Mouse (Mus musculus) neural tube, embryonic 11.5 days (tissue): ENCODE measurements around the gene Vmn1r215. TPM values are rescaled to one million over a fixed set of nuclear protein-coding genes. Genes with fewer than 3 reads are reported as not detected.

Experiments used
- polyA plus RNA-seq: library from polyadenylated mRNA; unstranded; fragments of >200 nt; fragmentation: Nextera tagmentation; extraction: Ambion mirVana; gene quantifications from 2 replicates; pipeline ENCODE4 v1.2.1, GENCODE M21; 2014

The Vmn1r215 gene
- polyA plus RNA-seq, 1 experiment from 2014 or later = not detected

Other genes starting within 250 kb of the Vmn1r215 start
- not detected in 2 replicates for gene Vmn1r210, start 236.7 kb upstream of the Vmn1r215 start, polyA plus RNA-seq
- gene Vmn1r211, start 210.5 kb upstream of the Vmn1r215 start, polyA plus RNA-seq = not detected in 2 replicates
- not detected in 2 replicates for gene Vmn1r212, start 183.8 kb upstream of the Vmn1r215 start, polyA plus RNA-seq
- not detected in 2 replicates for gene Vmn1r213, start 60.4 kb upstream of the Vmn1r215 start, polyA plus RNA-seq
- not detected in 2 replicates for gene Vmn1r214, start 37.6 kb upstream of the Vmn1r215 start, polyA plus RNA-seq
- gene Vmn1r217, start 50.2 kb downstream of the Vmn1r215 start, polyA plus RNA-seq = not detected in 2 replicates
- gene Vmn1r218, start 65.1 kb downstream of the Vmn1r215 start, polyA plus RNA-seq = not detected in 2 replicates
- gene Vmn1r219, start 91.3 kb downstream of the Vmn1r215 start, polyA plus RNA-seq = not detected in 2 replicates
- gene Vmn1r220, start 120.0 kb downstream of the Vmn1r215 start, polyA plus RNA-seq = not detected in 2 replicates
- gene Vmn1r221, start 146.1 kb downstream of the Vmn1r215 start, polyA plus RNA-seq = not detected in 2 replicates
- not detected in 2 replicates for gene Vmn1r222, start 167.9 kb downstream of the Vmn1r215 start, polyA plus RNA-seq
- not detected in 2 replicates for gene Vmn1r223, start 179.1 kb downstream of the Vmn1r215 start, polyA plus RNA-seq